Mouse (Mus musculus) megakaryocyte-erythroid progenitor cell, adult 5-6 weeks (primary cell): ENCODE results near the gene Macrod2. TPM values are rescaled to one million over a fixed set of nuclear protein-coding genes. Genes with fewer than 3 reads are reported as not detected.

ENCODE experiments used
- ATAC-seq: replicated peaks from 2 replicates; pipeline ENCODE4 v1.8.0; 2016; ENCODE audit warnings: mild to moderate bottlenecking, inconsistent platforms; ENCODE audit not compliant: severe bottlenecking, poor library complexity, low FRiP score, low TSS enrichment
- total RNA-seq, 2 experiments: library from RNA; stranded (forward) in 1 of 2; stranded (reverse) in 1 of 2; fragments of 200-1000, 215-1000 nt in 1 of 2; fragments of >200 nt in 1 of 2; fragmentation: Nextera tagmentation in 1 of 2; gene quantifications; 2 replicates each; pipeline ENCODE4 v1.2.3; 2014 to 2017

Macrod2 gene
- total RNA-seq, 2 experiments from 2014 or later, result 7.4 to 10.8 TPM

DNA sequence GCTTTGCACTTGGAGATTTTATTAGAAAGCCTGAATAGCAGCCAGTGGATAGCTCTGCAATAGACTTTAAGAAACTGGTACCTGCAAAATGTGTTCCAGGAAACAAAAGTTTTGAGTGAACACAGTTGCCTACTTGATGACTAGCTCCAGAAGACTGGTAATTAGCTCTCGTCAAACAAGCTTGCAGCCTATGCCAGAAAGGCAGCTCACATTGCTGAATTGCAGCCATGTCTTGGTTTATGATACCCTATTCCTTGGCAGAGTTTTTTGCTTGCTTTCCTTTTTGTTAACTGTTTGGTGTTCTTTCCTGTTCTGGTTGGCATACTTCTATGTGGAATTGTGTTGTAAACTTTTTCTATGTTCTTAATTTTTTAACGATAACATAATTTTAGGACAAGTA, 154.2 kb downstream of the Macrod2 start:
- no peak for ATAC-seq

DNA sequence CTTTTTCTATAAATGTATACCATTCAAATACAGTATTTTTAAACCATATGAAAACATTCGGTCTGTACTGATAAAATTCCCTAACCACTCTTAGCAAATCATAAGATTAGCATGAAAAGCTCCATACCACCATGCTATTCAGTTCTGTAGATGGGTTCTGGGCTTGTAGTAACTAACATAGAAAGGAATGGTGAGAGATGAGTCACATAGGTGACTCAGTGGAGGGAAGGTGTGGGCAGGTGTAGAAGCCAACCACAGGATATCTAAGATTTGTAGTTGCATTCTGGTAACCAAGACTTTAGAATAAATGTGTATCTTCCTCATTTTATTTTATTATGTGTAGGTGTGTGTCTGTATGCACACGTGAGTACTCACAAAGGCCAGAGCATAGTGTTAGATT, 166.3 kb downstream of the Macrod2 start:
- no peak for ATAC-seq

DNA sequence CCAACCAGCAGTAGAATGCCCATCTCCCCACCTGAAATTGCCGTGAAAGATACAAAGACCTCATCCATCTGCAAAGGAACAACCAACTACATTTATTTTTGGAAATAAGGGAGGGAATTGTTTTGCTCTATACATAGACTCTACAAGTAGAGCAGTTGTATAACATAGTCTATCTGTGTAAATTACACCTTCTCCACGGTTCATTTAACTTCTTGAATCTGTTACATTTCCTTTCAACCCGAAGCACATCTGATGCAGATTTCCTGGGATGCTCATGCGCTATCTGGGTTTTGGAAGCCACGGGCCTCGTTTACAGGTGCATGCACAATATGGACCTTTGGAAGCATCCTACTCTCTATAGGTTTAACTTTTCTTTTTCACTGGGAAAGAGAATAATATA, 175.8 kb downstream of the Macrod2 start:
- ATAC-seq, result no peak

DNA sequence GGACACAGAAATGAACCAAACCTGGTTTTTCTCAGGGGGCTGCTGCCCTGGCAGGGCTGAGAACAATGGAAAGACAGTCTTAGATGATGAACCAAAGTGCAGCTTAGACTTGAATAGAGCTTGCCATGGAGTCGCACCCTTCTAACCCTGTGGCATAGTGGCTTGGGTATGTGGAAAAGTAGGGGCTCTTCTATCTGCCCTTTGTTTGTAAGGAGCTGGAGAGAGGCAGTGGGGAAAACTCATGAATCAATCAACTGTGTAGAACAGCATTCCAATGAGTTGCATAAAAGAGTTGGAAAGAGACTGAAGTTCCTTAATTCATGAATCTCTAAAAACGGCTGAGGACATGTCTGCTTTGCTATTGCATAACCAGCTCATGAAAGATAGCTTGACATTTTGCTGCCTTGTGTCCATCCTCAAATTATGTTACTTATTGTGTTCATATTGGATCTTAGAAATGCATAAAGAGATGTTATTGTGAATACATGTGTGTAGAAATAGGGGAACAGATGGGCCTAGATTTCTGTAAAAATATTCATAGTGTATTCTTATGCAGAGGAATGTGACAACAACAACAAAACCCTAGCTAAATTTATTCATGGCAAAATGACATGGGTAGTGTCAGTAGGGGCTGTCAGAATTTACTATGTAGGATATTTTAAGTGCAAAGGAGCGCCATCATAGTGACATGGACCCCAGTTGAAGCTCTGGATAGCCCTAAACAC, 197.6 kb downstream of the Macrod2 start:
- ATAC-seq, result no peak

DNA sequence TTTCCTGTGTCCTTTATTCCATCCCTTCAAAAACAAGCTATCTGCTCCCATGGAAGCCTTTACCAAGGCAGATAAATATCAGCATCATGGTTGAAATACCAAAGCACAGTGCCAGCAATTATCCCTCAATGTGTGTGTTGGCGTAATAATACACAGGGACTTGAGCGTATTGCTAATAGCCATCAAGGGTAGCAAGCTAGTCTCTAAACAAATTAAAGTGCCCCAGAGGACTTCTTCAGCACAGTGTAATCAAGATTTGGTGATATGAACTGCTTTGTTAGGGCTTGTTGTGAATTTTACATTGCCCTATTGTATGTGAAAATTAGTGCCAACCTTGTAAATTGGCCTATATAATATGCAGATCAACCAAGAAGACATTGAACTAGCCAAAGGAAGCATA, 201.8 kb downstream of the Macrod2 start:
- no peak for ATAC-seq

DNA sequence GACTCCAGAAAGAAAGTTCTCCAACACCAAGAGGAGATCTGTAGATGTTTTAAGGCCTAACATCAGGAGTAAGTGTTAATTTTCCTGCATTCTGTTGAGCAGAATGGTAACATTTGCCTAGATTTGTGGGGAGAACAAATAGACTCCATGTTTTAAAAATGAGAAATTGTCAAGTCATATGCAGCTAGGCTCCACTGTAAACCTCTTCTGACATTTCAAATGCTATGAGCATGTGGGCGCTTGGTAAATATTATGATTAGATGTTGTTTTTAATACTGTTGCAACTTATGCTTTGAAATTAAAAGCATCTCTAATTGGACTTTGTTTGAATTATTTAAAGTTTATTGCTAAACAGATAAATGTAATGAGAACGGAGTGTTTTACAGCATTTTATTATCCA, 220.3 kb downstream of the Macrod2 start:
- ATAC-seq, result no peak

DNA sequence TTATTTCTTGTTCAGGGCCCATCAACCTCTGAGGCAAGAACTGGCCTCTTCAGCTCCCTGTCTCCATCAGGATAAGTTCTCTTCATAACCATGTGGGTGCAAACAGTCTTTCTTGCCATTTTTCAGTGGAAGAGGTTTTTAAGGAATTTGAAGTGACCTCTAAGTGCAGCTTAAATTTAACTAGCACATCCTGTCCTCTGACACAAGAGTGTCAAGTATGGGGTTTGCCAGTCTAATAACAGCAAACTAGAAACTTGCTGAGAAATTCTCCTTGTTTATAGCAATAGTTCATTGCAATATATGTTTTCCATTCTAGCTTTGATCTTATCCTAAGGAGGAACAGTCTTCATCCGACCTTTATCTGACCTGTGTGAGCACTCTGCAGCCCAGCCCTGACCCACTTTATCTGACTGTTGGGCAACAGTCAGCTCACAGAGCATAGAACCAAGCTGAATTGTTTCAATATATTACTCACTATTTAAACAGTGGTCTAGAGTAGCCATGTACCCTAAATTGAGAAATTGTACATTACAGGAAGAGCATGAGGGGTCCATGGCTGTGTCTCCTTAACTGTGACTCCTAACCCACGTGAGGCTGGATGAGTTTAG, 226.7 kb downstream of the Macrod2 start:
- no peak for ATAC-seq

DNA sequence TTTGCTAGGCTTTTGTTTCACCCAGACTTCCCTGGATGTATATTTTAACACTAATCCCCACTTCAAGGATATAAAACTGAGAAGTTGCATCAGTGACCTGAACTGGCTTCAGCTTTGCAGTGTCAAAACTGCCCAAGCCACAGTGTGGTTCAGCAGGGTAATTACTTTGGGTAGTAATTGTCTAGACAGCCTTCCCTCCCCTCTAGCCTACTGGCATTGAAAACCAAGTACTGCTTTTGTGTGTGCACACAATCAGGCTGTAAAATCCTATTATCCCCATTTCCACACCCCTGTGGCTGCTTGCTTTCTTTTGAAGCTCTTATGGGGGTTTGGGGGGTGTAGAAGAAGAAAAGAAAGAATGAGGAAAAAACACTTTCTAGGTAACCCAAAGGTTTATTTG, 258.4 kb downstream of the Macrod2 start:
- no peak for ATAC-seq

DNA sequence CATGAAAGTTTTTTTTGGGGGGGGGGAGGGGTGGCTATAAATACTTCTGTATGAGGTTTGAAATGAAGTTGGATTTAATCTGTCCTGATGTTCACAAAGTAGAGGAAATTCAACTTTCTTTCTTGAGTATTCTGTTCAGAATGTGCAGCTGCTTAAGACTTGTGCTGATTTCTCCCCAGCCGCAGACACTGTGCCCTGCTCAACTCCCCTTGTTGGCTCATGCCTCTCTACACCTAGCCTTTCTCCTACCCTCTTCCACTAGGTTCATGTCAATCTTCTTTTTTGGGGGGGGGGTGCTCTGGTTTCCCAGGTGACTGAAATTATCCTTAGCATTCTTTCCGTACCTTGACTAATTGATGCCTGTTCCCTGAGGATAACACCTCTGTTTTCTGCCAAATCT, 258.9 kb downstream of the Macrod2 start:
- no peak for ATAC-seq

DNA sequence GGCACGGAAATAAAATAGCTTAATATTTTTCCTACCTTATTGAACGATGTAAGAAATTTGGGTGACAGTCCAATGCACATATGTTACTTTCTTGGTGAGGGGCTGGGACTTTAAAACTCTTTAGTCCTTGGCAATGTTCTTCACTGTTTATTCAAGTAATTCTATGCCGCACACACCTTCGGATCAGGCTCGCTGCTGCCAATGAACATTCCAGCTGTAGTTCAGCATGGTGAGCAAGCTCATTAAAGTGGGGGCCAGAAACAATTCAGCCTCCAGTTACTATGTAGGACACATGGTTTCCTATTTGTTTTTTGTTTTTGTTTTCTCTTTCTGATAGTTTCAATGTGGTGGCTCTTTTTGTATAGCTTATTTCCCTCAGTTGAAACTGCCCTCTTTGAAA, 267.6 kb downstream of the Macrod2 start:
- no peak for ATAC-seq

DNA sequence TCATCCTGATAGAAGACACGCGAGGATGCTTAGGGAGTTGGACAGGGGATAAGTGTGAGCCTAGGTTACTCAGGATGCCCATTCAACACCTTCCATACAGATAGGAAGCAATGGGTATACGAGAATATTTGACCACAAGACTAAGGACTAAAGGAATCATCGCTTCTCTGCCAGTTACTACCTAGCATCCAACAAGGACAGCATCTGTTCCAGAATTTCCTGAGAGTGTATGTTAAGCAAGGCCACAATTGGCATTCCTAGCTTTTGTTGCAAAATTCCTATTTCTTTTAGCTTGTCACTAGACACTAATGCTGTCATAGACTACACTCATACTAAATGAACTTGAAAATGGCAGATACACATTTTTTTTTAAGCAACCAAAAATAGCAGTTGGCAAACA, 269.3 kb downstream of the Macrod2 start:
- no peak for ATAC-seq

DNA sequence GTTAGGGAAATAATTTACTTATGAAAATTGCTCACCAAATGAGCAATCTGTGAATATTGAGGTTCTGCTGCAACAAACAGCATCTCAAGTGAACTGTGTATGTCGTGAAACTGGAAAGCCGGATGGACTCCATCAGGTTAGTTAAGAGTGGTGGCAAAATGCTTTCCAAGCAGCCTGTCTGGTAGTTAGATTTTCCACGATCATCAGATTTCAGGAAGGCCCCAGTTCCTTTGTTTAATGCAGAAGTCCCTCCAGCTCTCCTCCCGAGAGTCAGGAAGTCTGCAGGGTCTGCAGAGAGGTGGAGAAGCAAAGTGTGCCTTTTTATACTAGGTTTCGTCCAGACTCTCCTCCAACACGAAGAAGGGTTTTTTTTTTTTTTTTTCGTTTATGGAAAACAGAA, 271.7 kb downstream of the Macrod2 start:
- ATAC-seq, result no peak

DNA sequence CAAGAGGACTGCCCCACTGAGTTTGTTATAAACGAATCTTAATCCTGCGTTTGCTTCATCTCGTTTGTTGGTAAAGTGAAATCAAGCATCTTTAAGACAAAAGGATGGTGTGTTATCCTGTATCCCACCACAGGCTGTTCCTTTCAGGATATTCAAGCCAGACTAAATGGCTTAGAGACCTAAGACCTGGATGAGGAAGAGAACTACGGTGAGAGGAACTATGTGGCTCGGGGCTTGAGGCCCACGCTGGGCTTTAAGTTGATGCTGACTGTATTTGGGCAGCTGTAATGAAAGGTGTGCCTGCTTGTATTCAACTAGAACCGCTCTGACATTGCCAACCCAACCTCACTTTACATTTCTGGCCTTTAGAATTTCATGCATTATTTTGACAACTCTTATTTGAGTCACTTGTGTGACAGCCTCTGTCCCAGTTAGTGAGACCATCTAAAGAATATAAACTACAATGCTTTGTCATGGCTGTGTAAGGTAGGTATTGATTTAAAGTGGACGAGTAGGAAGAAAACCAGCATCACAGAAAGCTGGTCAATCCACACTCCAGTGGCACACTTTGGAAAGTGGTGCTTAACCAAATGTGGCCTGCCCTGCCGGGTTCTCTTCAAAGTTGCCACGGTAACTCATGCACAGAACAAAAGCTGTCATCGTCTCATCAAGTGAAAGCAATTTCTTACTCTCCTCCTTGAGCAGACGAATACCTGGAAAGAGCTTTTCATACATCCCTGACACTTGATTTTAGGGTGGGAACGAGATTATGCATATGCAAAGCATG, 272.3 kb downstream of the Macrod2 start:
- no peak for ATAC-seq

DNA sequence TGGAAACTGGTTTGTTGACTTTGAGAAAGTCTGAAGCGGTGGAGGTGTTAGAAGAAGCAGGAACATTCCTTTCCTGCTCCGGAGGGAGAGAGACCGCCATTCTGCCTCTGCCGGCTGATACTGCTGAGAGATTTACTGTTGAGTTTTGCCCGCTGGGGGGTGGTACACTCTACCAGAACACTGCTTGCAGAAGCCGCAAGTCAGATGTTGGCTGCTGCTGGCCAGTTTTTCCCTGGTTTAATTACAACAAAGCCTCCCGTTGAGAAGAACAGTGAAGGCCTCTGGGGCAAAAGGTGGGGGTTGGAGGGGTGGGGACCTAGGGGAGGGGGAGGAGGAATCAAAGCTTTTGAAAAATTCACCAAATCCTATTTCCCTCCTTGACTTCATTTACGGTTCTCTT, 273.2 kb downstream of the Macrod2 start:
- no peak for ATAC-seq

DNA sequence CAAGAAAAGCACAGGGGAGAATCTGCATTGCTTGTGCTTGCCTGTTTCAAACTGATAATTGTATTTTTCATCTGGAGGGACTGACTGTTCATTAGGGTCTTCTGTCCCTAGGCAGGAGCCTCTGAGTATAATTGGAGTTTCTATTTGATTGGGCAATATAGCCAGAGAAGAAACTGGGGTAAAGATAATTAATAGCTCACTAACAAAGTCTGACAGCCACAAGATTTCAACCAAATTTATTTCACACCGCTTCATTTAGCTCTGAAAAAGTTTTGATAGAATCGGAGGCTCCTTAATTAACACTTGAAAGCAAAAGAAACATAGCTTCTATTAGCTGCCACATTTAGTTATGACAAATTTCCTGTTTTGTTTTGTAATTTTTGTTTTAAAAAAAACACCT, 274.0 kb downstream of the Macrod2 start:
- no peak for ATAC-seq

DNA sequence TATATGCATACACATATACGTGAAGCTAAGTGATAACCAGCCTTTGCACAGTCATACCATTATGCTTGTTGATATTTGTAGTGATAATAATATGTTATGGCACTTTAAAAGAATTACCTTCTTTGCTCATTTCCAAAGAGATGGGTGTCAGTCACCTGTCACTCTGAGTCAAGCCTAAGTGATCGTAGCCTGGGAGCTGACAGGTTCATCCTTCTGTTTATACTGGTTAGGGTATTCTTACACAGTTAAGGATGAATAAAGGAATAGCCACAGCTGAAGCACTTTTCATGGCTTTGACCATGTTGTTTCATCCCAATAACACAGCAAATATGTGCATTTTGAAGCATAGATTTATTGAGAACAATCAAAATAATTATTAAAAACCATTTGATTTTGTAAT, 274.7 kb downstream of the Macrod2 start:
- ATAC-seq, result no peak

DNA sequence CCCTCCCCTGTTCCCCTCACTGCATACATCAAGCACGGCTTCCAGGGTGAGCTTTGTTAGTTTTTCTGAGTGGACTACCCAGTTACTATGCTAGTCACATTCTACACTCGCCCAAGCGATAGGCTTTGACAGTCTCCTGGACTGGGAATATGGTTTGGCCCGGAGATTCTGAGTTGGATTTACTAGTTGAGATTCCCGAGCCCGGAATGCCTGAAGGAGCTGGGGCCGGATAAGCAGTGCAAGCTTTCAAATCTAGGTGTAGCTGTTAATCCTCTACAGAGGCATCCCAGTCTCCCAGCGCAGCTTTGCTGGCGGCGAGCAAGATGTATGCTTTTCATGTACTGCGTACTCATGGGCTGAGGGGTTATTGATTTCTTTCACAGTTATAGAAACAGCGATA, 275.3 kb downstream of the Macrod2 start:
- no peak for ATAC-seq

DNA sequence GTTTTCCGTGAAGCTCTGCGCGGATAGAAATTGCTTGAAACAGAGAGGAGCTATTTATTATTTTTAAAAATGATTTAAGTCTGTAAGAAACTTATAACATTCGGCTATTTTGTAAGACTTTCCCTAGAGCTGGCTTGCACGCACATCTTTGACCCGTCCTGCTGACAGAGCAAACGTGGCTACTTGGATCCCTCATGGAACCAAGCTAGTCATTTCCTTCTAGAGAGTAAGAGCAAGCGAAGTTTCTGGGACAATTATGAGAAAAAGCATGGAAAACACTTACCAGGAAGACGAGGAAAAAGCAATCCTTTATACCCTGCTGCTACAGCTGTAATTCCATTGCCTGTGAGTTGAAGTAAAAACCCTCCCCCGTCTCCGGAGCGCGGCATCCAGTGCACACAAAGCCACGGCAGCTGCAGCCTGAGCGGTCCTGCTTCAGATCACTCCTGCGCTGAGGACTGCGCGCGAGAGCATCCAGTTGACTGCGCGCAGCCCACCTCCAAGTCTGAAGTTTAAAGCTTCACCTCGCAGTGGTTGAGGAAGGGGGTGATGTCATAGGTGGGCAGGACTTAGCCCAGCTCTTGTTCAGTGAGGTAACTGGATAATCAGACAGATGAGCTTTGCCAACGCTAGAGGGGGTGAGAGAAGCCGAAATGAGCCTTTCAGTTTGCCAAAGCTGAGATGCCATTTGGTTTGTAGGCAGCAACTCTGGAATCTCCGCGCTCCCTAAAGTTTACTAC, 276.0 kb downstream of the Macrod2 start, which contains the start of gene Flrt3:
Flrt3 (minus strand) TSS at position 507 of the 740 bp plus-strand sequence.
- peak; percentile 100 for ATAC-seq

DNA sequence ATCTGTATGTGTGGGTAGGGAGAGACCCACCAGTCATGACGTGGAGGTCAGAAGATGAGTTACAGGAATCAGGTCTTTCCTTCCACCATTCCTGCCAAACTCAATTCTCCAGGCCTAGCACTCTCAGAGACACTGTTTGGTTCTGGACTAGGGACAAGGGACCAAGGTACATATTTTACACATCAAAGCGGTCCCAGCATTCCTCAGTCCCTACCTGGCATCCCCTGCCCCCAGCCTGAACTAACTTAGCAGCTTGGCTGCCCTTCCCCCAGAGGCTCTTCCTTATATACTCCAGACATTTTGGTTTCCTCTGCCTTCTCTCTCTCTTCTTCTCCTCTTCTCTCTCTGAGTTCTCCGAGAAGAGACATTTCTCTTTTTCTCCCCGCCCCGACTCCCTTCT, 278.4 kb downstream of the Macrod2 start:
- ATAC-seq, result no peak

DNA sequence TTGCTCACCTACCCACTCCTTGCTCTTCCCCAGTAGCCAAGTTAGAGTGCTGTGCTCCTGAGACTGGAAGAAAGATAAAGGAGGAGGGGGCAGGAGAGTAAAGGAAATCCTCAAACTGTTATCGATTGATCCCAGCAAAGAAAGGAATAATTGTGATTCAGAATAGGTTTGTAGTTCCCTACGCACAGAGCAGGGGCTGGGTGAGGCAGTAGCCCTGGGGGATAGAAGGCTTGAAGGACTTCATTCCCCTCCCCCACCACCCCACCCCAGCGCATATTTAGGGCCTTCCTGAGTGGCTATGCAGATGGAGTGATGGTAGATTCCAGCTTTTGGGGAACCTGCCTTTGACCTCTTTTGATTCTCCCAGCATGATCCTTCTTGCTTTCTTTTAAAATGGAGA, 281.6 kb downstream of the Macrod2 start:
- no peak for ATAC-seq
